Mouse (Mus musculus): ENCODE results near the gene Amfr. TPM values are rescaled to one million over a fixed set of nuclear protein-coding genes. Genes with fewer than 3 reads are reported as not detected.

The Amfr gene
- total RNA-seq, 2 experiments from 2014 or later: 117 to 130 TPM

DNA sequence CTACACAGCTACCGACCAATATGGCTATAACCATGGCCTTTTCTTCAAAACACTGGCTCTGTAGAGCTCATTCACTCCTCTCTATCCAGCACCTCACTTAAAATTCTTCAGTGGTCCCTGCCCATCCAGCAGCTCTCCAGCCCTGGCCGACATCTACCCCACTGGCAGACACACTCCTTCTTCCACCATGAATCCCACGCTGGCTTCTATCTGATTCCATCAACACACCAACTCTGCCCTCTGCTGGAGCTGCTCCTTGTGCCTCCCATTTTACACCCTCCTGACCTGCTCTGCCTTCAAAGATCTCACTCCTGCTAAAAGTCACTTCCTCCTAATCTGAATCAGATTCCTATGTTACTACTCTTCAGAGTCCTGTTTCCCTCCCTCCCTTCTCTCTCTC is 28.8 kb downstream of the Amfr start:
- no peak for DNase-seq (ENCODE audit: low spot score in 2 of 2)

DNA sequence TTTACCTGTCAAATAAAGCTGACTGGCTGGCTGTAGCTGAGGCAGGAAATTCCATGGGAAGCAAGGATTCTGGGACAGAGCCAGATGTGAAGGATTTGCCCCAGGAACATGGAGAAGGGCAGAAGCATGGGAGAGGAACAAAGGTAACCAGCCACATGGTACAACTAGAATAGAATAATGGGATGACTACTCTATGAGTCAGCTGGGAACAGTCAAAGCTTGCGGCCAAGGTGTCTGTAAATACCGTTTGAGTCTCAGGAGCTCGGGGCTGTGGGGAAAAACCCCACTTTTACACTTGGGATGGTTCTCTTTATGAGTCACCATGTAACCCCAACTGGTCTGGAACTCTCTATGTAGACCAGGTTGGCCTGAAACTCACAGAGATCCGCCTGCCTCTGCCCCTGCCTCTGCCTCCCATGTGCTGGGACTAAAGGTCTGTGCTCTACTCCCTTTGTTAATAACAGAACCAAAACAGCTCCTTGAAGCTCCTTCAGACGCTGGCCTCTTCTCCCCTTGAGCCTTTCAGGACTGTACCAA is 30.9 kb downstream of the Amfr start:
- no peak for DNase-seq (ENCODE audit: low spot score in 2 of 2)

DNA sequence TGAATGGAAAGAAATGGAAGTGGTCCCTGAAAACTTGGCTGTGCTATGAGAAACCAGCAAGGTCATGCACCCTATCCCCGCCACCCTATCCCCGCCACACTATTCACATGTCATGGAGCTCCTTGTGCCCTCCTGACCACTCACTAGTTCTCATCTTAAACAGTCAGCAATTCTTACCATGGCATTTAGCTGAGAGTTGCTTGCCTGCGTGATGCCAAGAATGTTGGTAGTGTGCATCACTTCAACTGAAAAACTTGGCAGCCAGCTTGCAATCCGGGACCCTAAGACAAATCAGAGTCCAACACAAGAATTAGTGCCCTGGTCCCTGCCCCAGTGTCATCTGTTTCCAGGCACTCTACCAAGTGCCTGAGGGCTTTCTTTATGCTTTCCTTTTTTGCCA is 32.5 kb downstream of the Amfr start:
- DNase-seq (ENCODE audit: low spot score in 2 of 2): no peak

DNA sequence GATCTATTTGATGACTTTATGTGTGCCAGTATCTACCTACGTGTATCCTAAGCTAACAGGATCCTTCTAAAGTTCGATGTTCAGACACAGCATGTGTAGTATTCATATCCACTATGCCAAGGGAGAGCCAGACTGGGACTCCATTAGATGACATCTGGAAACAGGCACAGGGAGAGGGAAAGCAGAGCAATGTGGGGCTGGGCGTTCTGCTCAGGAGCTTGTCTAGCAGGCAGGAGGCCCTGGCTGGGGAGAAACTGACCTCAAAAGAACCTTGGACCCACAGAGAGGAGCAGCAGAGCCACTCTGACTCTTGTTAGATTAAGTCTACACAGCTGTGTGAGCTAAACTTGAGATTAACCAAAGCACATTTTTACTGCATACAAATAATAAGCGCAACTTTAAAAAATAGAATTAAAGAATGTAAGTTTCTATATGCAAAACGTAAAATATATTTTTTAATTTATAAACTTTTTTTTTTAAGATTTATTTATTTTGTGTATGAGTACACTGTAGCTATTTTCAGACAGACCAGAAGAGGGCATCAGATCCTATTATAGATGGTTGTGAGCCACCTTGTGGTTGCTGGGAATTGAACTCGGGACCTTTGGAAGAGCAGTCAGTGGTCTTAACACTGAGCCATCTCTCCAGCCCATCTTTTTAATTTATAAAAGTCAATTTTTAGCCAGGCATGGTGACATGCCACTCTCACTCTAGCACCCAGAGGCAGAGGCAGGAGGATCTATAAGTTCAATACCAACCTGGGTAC is 36.0 kb downstream of the Amfr start:
- DNase-seq (ENCODE audit: low spot score in 2 of 2): no peak

DNA sequence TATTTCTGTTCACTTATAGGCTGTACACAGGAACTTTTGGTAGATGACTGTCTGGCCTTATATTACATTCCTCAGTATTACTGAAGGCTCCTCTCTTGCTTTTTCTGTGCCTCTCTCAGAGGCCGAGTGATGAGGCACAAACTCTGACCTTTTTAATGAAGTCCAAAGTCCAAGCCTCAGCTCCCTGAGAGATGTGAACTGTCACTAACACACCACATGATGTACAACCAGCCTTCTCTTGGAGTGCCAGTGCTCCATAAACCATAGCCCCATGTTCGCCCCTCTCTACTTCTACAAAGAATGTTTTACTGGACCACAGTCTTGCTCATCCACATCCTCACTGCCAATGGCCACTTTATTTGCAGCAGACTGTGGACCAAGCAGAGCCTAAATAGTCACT is 37.3 kb downstream of the Amfr start:
- no peak for DNase-seq (ENCODE audit: low spot score in 2 of 2)

DNA sequence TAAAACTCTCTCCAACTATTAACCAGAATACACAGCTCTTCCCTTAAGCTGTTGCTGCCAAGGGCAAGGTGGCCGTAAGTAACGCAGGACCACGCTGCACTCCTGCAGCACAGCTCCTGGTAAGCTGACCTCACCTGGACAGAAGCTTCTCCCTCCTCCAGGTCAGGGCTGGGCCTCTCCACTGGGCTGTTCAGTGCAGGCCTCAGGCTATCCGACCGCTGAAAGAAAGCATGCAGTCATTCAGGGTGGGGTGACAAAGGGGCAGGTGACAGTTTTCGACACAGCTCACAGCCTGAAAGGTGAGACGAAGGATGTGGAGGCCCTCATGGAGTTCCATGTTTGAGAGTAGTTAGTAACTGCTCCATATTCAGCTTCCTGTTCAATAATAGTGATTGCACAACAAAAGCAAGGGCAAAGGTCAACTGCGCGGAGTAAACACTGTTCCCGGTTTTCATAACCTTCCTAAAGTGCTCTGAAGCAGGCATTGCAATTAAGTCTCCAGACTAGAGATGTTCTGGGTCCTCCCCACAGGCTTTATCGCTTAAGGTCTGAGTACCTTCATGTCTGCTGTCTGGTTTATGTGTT is 37.9 kb downstream of the Amfr start:
- peak in 1 of 2 experiments; percentile 1 for DNase-seq (ENCODE audit: low spot score in 2 of 2)

DNA sequence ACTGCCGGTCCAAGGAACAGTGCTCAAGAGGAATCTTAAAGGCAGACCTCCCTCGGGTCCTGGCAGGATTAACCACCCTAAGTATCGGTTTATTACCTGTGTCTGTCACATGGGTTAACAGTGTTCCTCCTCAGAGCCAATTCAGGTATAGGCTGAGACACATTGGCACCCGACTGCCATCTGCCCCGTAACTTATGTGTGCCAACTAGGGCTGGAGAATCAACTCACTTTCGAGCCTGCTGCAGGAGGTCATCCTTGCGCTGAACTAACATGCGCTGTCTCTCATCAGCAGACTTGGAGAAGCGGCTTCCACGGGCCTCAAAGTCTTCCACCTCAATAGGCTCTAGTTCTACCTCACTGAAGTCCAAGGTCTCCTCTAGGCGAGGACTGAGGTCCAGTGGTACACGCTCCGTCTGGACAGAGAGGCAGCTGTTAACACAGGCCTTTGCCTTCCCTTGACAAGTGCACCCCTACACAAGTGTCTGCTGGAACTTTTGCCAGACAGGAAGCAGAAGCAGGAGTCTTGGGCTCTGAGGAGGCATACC is 38.7 kb downstream of the Amfr start:
- DNase-seq (ENCODE audit: low spot score in 2 of 2): peak in 1 of 2 experiments; percentile 2

DNA sequence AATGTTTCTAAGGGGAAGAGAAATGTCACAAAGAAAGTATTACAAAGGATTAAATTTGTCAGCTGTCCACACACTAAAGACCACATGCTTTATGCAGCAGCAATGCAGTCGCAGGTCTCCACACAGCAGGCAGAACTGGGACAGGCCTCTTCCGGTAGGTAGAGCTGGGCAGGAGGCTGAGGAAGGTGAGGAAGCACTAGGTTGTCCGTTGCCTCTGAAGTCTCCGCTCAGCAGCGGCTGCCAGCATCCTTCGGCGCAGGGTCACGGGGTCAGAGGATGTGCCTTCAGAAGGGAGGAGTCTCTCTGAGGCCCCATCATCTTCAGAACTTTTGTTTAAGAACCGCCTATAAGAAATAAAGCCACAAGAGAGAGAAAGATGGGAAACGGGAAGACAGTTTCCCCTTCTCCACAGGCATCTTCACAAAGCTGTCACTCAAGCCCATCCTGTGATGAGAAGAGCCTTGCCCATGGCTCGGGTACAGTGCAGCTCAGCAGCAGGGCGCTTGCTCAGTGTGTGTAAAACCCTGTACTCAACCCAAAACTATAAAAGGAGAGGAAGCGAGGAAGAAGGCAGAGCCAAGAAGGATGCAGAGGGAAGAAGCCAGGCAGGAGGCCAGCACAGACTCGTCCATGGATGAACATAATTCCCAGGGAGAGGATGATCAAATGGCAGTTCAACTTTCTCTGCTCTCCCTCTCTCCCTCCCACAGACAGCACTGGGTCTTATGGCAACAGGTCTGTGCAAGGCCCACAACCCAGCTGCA is 39.5 kb downstream of the Amfr start:
- DNase-seq (ENCODE audit: low spot score in 2 of 2): peak in 1 of 2 experiments; percentile 13

DNA sequence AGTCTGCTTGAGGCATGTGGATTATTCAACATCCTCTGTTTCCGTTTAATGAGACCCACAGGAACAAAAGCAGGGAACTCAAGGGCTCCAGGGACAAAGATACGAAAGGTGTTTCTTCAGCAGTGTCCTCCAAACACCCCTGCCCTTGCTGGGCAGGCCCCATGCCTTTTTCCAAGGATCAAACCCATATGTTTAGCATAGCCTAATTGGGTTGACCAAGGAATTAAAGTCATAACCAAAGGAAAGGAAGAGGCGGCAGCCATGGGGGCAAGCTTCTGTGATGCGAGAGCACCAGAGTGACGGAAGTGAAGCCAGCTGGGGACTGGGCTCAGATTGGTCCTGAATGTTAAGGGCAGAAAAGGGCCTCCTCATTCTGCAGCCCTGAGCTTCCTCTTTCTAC is 40.4 kb downstream of the Amfr start:
- DNase-seq (ENCODE audit: low spot score in 2 of 2): no peak

DNA sequence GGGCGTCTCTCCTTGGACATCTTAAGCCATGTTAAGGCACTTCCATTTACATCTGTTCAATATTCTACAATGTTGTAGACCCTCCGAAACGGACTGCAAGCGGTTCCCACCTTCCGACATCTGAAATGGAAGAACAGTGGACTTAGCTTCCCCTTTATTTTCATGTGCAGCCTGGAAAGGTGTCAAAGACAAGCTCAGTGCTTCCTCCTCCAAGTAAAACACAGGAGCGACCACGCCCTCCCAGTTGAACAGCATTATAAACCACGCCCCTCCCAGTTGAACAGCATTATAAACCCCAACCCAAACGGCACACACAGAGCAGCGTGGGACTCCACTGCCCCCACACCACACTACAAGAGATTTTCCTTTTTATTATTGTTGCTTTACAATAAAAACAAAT is 41.2 kb downstream of the Amfr start:
- peak in 1 of 2 experiments; percentile 1 for DNase-seq (ENCODE audit: low spot score in 2 of 2)

DNA sequence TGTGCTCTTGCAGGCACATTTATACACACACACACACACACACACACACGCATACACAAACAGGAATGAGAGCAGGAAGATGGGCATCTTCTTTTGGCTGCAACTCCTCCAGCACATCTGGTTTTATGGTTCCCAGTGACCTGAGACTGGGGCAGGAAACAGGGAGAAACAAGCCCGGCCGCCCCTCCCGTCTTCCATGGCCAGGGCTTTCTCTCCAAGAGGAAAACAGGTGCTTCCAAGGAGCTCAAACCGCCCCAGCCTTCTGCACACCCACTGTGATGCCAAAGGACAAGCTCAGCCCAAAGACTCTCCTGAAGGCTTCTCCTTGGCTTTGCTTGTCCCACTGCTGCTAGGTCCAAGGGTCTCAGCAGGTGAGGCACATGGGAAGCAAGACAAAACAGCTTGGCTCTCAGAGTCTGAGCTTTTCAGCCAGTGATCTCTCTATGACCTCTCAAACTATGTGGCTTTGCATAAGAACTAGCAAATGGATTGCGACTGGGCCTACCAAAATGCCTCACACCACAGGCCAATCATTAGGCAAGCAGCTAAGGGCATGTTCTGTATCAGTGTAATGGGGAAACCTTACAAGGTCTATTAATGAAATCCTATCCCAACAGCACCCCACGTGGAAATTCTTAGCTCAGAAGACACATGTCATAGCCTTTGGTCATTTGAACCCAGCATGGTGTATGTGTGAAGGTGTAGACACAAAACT is 42.9 kb downstream of the Amfr start:
- no peak for DNase-seq (ENCODE audit: low spot score in 2 of 2)

DNA sequence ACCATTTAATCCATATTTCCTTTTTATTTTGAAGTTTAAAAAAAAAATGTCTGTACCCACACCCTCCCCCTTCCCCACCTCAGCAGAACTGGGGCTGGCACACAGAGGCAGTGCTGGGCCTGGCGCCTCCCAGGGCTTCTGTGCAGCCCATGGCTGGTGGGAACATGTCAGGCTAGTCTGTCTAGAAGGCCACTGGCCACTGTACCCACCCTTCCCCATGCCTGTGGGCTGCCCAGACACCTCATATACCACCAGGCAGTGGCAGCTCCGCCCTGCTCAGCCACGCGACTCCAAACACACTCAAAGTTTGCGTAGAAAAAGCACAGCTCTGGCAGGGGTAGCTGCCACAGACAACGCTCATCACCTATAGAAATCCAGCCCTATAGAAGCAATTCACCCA is 44.3 kb downstream of the Amfr start:
- DNase-seq (ENCODE audit: low spot score in 2 of 2): no peak

DNA sequence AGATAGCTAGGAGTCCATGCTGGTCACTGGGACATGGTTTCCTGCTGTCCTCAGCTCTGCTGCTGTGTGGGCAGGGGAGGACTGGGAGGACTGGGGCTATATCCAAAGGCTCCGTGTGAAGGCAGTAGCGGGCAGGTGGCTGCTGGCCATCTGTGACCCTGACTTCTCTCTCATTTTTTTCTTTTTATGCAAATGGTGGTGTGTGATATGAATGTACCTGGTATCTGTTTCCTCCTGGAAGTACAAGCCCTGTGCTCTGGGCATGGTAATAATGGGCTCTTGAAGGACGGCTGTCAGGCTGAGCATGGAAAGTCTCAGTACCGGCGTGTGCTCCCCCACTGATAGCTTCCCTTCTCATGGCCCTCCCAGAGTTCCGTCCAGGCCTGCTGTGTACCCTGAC is 51.7 kb downstream of the Amfr start:
- DNase-seq (ENCODE audit: low spot score in 2 of 2): no peak

DNA sequence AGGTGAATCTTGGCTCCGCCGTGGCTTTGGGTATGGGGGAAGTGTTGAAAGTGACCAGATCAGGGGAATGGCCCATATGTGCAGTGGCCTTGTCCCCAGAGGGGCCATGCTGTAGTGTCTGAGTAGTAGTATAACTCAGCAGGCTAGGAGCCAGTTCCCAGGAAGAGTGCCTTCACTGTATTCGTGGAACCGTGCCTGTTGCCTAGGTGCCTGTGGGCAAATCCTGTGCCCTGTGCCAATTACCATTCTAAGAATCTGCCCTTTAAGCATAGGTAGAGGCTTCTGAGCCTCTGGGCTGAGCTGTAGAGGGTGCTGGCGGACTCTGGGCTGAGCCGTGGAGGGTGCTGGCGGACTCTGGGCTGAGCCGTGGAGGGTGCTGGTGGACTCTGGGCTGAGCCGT is 54.2 kb downstream of the Amfr start:
- no peak for DNase-seq (ENCODE audit: low spot score in 2 of 2)

DNA sequence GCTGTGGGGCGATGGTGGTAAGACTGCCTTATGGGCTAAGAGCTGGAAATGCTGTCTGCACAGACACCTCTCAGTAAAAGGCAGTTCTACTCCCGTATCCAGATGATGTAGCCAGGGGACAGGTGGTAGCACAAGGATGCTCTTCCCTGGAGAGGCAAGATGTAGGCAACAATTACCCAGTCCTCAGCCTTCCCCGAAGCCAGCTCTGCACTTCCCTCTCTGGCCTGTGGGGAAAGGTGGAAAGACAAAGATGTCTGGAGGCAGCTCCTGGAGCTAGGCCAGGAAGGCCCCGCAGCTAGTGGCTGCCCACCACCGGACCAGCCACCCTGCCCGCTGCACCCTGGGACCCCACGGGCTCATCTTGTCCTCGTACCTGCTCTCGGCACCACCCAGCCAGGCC is 60.1 kb downstream of the Amfr start:
- no peak for DNase-seq (ENCODE audit: low spot score in 2 of 2)

DNA sequence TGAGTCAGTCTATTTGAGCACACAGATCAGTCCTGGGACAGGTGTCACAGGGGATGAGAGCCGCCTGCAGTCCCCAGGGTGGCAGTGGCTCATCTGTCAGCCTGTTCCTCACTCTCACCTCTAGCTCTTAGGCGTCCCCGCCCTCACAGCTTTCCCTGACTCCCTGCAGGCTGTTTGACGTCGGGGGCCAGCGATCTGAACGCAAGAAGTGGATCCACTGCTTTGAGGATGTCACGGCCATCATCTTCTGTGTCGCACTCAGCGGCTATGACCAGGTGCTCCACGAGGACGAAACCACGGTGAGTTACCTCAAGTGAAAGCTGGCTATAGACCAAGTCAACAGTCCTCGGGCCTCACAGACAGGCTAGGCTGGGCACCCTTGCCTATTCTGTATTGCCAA is 62.5 kb downstream of the Amfr start:
- DNase-seq (ENCODE audit: low spot score in 2 of 2): no peak

DNA sequence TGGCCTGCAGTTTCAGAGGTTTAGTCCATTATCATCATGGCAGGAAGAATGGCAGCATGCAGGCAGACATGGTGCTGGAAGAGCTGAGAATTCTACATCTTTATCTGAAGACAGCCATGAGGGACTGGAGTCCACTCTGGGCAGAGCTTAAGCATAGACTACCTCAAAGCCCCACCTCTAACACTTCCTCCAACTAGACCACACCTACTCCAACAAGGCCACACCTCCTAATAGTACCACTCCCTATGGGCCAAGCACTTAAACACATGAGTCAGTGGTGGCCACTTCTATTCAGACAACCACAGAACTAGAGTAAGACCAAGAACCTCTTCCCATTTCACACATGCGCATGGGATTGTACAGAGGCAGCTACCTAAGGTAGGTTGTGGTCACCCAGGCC is 66.2 kb downstream of the Amfr start:
- no peak for DNase-seq (ENCODE audit: low spot score in 2 of 2)

DNA sequence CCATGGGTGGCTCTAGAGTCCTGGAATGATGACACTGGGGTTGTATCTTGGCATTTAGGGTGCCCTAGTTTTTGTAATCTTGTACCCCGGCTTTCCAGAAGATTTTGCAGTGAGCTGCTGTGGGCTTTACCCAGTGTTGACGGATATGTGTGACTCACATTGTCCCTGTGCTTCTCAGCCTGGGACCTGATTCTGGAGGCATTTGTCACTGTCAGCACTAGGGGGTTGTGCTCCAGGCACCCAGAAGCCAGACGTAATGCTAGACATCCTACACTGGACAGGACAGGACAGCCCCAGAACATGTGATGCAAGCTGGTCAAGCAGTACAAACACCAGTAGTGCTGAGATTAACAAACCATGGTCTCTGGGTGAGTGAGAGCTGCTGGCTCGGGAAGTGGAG is 66.9 kb downstream of the Amfr start:
- no peak for DNase-seq (ENCODE audit: low spot score in 2 of 2)

DNA sequence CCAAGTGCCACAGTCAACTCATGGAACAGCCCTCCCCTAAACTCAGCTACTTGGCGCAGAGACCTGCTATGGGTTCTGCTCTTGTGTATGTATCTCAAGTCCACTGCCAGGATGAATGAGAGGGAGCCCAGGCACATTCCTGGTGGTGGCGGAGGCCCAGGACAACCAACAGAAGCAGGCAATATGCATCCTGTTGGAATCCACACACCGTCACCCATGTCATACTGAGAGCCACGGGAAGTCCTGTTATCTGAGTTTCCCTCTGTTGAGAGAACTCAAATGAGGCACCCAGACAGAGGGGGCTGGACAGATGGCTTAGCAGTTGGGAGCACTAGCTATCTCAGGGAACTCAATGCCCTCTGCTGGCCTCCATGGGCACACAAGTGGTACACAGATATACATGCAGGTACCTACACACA is 71.0 kb downstream of the Amfr start:
- DNase-seq (ENCODE audit: low spot score in 2 of 2): no peak

DNA sequence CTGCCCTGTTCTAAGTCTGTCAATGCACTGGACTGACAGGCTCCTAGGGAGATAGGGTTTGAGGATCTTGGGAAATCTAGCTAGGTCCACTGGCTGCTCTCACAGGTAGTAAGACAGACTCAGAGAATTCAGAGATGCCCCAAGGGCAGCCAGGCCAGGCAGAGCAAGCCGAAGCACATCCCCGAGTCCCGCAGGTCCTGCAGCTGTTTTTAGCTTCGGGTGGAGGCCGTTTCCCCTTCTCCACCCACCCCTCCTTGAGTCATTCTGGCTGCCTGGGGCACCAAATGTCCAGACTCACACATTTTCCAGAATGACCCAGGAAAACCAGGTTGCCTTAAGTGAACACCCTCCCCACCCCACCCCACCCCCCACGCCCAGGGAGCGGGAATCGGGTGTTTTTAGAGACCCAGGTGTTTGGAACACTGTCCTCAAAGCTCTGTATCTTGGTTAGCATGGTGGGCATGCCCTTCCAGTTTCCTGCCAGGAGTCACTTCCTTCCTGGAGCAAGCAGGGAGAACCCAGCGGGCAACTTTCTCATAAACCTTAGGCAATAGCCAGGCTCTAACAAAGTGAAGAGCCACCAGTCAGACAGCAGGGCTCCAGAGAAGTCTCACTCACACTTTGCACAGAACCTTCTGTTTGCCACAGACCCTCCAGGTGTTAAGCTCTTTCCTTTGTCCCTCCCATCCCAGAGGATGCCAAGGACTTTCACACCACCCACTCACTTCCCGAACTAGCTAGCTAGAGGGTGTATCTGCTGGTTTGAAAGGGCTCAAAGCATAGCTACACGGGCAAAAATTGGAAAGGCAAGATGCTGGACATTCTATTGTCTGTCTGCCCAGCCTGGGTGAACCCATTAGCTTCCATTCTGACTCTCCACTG is 71.9 kb downstream of the Amfr start:
- DNase-seq (ENCODE audit: low spot score in 2 of 2): peak; percentile 46 to 54

Measured in left cerebral cortex, adult 18-20 months (tissue).